Mouse (Mus musculus): ENCODE measurements around the gene Cdca8.

Cdca8 gene

DNA sequence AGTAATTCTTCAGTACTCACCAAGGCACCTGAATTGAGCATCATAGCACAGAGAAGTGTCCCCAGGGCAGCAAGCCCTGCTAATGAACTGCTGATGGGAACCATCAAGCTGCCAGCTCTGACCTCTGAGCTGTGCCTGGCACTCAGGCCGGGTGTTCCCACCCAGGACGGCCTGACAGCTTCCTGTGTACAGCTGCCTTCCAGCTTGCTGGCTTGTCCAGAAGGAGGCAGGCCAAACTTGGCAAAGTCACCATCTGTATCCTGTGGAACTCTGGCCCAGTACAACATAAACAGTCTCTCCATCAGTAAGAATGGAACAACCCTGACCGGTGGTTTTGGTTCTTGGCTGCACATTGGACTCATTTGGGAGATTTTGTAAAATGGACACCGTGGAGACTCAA lies 14.4 kb upstream of the Cdca8 start:
- DNase-seq (ENCODE audit: low spot score): no peak

DNA sequence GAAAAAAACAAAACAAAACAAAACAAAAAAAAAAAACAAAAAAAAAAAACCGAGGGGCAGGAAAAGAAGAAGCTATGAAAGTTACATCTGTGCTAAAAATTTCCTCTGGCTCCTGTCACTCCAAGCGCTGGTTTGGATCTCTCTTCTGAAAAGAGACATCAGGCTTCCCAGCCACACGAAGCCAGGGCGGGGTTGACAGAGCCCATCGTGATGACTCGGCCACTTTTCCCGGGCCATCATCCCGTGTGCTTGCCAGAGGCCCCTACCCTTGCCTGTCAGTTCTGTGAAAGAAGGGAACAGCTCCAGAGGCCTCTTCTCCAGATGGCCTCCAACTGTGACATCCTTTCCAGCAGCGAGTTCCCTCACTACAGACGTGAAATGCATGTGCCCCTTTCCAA lies 11.9 kb upstream of the Cdca8 start:
- DNase-seq (ENCODE audit: low spot score): no peak

DNA sequence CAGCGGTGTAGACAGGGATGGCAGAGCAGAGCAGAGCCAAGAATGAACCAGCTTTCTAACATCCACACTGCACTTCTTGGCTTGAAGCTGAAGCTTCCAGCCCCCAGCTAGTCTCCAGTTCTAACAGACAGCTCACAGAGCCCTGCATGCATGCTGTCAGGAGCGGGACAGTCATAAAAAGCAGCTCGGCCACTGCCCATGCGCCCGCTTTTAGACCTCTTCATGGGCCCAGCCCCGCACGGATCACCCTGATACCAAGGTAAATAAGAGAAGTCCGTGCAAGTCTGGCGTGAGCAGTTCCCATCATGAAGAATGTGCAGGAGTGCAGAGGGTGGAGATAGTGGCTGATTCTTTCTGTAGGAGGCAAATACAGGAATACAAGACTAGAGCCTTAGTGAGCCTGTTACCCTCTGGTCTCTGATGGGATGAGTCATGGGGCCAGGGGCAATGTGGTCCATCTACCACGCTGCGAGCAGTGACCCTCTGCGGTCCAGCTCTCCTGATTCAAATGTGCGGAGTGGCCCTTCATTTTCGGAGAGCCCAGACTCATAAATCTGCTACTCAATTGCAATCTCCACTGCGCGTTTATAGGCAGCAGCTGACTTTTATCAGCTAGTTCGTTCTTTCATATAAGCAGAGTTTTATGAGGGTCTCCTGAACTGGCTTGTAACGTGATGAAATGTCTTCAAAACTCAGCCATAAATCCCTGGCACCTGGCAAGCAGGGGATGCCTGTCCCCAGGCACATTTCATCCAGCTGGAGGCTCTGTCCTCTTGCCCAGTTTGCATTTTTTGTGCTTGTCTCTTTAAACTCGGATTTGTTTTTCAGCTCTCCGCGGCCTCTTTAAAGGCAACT lies 11.3 kb upstream of the Cdca8 start:
- no peak for DNase-seq (ENCODE audit: low spot score)

DNA sequence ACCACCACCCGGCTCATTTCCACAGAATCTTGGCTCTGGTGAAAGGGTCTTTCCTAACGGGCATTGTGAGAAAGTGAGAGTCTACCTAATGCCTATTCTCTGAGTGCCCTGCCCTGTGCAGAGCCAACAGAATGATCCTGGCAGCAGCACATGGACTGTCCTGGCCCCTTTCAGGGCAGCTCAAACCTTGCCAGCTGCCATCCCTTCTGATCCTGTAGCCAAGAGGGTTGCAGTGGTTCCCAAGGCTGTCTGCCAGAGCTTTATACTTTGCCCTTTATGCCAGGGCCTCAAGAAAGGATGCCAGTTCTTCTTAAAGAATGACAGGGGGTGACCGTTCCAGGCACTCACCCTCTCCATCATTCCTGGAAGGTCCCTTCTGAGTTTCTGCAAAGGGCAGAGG lies 10.4 kb upstream of the Cdca8 start:
- no peak for DNase-seq (ENCODE audit: low spot score)

DNA sequence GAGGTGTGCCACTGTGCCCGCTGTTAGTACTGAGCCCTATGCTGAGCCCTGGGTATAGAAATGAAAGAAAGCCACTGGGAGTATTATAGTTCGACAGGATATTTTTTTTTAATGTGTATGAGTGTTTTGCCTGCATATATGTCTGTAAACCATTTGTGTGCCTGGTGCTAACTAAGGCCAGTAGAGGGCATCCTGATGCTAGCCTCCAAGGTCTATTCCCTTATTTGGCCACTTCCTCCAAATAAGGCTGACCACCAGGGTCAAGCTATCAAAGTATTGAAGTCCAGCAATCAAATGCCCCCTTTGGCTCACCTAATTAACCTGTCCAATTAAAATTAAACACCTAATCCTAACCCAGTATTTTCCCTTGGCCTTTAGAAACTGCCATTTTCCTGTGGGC lies 5.8 kb upstream of the Cdca8 start:
- DNase-seq (ENCODE audit: low spot score): no peak

DNA sequence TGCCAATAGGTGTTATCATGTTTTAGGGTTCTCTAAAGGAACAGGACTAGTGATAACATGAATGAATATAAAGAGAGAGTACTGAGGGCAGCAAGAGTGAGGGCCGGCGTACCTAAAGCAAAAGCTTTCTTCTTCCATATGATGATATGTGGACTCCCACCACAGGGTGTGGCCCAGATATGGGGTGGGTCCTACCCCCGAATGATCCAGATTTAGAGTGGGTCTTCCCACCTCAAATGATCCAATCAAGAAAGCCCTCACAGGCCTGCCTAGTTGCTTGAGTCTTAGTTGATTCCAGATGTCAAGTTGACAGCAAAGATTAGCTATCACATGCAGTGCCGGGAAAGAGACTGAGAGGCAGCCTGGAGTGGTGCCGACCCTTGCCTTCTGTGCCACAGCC lies 4.7 kb upstream of the Cdca8 start:
- DNase-seq (ENCODE audit: low spot score): no peak

DNA sequence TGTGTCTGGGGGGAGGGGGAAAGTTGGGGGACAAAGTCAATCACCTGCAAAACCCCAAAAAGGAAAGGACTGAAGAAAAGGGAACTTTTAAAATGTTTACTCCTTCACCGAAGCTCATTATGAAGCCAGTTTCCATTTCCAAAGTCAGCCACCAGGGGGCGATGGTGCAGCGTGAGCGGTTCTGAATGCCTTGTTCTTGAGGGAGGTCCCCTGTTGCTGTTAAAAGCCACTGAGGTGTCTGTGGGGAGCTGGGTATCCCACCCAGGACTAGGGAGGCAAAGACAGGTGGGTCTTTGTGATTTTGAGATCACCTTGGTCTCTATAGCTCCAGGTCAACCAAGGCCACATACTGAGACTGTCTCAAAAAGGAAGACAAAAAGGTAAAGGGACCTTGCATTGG lies 3.9 kb upstream of the Cdca8 start:
- peak; percentile 49 for DNase-seq (ENCODE audit: low spot score)

DNA sequence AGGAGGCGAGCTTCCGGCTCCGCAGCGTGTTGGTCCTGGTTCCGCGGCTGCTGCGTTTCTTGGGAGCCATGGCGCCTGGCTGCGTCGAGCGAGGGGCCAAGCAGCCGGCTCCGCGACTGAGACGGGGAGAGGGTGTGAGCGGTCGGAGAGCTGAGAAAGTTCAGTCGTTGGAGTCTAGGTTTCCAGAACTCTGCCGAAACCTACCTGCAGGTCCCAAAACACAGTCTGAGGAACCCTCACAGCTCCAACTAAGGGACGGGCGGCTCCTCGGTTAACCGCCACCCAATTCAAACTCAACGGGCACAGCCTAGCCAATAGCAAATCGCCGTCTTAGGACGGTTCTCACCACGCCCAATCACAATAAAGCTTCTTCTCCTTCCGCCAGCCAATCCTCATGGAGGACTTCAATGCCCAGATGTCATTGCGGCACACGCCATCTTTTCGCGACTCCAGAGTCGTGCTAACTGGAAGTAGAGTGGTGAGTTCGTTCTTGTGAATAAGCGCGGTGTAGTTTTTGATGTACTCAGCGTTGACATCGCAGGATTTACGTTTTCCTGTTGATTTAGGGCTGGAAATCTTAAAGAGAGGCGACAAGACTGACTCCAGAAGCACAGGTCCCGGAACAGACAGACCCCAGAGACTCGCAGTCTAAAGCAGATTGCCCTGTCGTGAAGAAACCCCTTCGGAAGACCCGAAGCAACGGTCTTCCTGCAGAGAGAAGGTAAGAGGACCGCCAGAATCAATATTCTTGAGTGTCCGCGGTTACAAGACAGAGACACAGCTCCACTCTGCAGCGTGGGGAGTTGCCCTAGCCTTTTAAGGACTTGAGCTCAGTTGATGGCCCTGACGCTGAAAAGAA lies 2.3 kb downstream of the Cdca8 start, which contains the start of gene 9930104L06Rik:
TSS of gene 9930104L06Rik (plus strand) at position 436 of the 859 bp plus-strand sequence.
- peak; percentile 64 for DNase-seq (ENCODE audit: low spot score)

DNA sequence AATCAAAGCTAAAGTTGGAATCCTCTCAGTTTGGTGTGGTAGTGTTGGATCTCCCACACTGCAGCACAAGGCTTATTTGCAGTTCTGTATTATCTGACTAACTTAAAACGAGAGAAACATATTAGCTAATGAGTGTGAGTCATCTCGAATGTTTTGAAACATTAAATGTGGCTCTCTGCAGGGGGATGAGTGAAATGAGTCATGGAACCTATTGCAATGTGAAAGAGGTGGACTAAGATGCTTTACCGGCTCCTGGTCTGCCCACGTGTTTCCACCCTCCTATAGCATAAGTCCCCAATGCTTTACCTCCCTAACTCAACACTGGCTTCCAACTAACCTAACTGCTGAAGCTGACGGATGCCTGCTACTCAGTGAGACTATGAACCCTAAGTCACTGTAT lies 11.0 kb downstream of the Cdca8 start:
- DNase-seq (ENCODE audit: low spot score): no peak

DNA sequence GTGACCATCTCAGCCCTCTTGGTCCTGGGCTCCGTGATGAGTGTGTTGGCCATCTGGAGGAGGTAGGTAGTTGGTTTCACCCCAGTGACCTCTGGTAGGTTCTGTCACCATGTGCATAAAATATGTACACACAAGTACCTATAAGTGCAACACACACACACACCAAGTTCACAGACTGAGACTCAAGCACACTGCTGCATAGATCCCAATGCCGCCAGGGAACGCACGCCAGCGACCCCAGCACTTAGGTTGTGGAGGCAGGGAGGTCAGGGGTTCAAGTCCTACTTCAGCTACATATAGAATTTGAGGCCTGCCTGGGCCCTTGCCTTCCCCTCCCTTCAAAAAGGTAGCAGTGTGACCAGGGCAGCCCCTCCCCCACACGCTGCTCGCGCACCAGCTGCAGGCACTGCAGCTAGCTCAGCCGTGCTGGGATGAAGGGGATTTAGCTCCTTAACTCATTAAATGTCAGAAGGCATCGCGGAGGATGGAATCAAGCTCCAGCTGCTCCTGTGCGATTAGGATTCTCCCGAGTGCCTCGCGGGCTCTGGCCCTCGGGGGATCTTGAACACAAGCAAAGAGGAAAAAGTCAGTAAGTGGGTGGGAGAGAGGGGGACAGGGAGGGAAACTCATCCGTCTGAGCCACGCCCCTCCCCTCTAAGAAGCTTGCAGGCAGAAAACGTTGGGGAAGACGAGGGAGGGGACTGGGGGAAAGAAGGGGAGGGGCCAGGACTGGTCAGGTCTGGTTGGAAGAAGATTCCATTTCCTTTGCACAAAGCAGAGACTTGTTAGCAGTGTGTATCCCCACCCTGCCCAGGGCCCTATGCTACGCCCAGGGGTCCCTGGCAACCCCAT lies 32.9 kb downstream of the Cdca8 start:
- no peak for DNase-seq (ENCODE audit: low spot score)

DNA sequence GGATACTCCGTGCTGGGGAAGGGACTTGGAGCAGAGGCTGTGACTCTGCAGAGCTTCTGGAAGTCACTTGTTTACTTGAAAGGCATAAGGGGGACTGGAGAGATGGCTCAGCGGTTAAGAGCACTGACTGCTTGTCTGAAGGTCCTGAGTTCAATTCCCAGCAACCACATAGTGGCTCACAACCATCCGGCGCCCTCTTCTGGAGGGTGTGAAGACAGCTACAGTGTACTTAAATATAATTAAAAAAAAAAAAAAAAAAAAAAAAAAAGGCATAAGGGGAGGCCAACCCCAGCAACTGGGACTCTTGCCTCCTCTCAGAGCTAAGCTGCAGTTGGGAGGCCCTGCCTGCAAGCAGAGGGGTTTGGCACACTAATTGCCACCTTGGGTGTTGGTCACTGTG lies 33.7 kb downstream of the Cdca8 start:
- DNase-seq (ENCODE audit: low spot score): no peak

DNA sequence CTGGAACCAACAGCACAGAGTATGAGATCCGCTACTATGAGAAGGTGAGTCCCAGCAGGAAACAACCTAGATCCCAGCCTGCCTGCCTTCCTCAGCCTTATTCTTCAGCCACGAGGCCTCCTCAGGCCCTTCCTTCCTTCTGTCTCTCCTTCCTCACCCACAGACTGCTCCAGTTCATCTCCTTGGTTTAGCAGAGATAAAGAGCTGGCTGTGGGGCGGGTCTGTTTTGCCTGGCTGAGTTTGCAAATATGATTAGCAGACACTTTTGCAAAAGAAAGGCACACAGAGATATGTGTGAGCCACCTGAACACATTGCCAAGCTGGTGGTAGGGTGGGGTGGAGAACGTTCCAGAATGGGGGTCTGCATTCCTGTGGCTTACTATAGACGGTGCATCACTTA lies 39.2 kb downstream of the Cdca8 start:
- DNase-seq (ENCODE audit: low spot score): no peak

DNA sequence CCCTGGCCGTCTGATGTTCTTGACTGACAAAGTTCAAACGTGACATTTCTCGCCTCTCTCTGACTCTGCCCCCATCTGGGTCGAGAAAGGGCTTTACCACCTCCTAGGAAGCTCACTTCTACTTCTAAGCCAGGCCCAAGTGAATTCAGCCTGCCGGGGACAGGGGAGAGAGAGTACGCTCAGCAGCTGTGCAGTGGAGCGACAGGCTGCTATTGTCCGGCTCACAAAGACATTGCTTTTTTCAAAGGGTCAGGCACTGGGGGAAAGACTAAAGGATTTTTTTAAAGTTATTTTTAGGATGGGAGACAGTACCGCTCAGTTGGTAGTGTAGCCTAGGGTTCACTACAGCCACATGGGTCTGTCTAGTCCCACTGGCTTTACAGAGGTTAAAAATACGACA lies 40.7 kb downstream of the Cdca8 start:
- DNase-seq (ENCODE audit: low spot score): no peak

DNA sequence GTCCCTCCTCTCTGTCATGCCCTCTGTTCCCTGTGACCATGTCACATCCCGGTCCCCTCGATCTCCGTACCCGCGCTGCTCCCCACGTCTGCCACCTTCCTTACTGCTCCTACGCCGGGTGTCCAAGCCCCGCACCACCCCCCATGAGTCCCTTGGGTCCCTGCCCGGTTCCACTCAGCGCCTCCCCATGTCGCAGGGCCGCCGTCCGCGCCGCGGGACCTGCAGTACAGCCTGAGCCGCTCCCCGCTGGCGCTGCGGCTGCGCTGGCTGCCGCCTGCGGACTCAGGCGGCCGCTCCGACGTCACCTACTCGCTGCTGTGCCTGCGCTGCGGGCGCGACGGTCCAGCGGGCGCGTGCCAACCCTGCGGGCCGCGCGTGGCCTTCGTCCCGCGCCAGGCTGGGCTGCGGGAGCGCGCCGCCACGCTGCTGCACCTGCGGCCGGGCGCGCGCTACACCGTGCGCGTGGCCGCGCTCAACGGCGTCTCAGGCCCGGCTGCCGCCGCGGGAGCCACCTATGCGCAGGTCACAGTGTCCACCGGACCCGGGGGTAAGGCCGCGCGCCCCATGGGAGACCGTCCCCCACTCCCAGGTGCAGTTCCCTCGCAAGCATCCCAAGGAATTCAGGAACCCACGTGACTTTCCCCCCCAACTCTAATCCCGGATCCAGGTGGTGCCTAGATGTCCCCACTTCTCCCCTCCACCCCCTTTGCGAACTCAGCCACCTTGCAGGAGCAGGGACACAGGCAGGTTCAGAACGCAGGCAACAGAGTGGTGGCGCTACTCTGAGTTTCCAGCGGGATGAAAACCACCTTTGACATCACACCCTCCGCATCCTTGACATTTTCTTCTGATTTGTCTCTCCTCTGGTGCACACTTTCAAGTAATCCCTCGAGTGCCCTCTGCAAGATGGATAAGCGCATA lies 44.3 kb downstream of the Cdca8 start:
- no peak for DNase-seq (ENCODE audit: low spot score)

DNA sequence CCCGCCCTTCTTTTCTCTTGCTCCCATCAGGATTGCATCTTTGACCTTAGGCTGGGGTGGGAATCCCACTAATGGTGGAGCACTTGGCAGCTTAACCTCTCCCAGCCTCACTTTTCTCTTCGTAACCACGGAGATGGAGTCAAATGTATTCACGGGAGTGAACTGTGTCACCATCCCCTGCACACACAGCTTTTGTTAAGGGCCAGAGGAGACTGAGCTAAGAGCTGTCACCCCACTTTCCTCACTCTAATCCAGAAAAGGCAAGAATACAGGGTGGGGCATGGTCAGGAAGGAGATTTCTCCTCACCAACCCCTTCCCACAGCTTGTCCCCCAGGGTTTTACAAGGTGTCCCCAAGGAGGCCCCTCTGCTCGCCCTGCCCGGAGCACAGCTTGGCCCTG lies 45.3 kb downstream of the Cdca8 start:
- no peak for DNase-seq (ENCODE audit: low spot score)

DNA sequence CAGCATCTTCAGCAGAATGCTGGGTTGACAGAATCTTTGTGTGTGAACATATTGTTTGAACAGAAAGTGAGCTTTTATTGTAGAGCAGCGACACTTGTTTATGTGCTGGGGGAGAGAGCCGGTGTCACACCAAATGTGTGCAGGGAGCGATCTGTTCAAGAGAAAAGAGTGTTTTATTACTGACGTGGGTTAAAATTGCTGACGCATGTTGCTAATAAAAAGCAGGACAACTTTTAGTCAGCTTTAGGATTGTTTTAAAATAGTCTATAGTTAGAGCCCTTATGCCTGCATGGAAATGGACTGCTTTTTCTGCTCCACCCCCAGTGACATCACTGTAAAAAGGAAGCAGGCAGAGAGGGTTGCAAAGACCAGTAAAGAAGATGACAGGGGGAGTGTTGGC lies 48.3 kb downstream of the Cdca8 start:
- DNase-seq (ENCODE audit: low spot score): no peak

DNA sequence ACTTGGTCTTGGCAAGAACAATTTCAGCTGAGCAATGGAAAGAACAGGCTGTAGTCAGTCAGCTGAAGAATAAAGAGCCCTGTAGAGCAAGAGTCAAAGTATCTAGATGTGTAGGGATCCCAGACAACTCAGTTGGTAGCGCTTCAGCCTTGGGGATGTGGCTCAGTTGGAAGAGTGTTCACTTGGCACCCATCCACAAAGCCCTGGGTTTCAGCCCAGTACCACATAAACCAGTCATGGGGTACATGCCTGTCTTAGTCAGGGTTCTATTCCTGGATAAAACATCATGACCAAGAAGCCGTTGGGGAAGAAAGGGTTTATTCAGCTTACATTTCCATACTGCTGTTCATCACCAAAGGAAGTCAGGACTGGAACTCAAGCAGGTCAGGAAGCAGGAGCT lies 49.2 kb downstream of the Cdca8 start:
- no peak for DNase-seq (ENCODE audit: low spot score)

DNA sequence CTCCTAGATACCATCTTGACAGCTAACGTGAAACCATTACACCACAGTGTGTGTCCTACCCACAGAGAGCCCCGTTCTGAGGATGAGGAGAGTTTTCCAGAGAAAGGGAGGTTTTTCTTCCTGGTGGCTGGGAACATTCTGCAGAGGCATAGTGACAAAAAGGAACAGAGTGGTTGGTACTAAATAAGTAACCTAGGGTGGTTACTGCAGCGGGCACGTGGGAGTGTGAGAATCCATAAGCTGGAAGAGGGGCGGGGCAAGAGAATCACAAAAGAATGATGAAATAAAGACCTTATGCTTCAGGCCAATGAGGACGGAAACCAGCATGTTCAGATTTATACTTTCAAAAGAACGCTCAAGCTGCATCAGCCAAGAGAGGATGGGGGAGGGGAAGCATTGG lies 50.4 kb downstream of the Cdca8 start:
- DNase-seq (ENCODE audit: low spot score): no peak

DNA sequence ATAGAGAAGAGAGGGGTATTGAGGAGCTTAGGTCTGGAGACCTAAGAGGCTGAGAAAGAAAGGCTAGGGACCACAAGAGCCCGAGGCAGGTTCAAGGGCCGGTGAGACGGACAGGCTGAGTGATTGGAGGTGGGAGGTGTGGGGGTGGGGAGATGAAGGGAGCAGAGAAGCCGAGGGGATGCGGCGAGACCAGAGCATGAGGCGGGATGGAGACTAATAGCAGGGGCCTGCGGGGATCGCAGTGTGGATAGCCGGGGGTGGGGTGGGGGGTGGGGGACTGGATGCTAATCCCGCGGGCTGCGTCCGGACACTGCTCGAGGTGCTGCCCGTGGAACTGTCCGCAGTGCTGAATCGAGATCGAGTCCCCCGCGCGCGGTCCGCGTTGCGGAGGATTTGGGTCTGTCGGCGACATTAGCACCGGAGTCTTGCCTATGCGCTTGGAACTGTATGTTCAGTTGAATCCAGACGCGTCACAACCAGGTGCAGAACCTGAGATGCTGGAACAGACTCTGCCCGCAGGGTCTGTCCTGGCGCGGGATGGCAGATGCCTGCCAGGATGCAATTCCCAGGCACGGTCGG lies 56.9 kb downstream of the Cdca8 start:
- no peak for DNase-seq (ENCODE audit: low spot score)

DNA sequence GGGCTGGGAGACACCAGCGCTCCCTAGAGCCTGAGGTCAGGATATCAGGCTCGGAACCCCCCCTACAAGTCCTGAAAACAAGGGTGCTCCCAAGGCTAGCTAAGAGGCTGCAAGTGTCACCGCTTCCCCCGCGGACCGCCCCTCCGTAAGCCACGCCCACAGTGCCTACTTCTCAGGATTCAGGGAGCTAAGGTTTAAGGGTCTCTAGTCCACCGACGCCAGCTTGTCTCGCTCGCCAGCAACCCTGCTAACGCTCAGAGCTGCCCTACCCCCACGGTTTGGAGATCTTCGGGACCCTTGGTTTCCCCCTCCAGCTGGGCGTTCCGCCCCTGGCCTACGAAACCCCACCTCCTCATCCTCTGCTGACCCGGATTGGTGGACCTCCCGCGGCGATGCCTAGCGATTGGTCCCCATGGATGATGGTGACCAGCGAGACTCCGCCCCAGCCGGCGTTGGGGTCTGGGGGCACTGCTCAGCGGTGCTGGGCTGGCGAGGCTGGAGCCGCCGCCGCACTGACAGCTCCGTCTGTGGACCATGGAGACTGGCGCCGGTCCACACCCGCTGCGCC lies 57.7 kb downstream of the Cdca8 start:
- no peak for DNase-seq (ENCODE audit: low spot score)

DNA sequence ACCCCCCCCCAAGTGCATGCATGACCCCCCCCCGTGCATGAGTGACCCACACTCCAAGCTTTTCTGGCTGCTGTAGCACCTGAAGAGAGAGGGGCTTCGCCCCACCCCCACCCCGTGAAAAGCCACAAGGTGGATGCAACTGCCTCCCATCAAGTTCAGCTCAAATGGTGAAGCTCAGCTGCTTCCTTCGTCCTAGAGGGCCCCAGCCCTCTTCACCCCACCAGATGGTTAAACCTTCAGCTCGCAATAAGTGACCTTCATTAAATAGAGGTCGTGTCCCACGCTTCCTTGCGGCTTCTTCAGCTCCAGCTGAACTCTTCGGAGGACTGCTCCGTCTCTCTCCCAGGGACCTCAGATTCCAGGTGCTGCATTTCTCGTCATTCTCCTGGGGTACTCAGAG lies 58.5 kb downstream of the Cdca8 start, which contains the start of gene Epha10:
TSS of gene Epha10 (plus strand) at position 301 of the 400 bp plus-strand sequence.
- no peak for DNase-seq (ENCODE audit: low spot score)
